Mouse (Mus musculus) retina, postnatal 7 days (tissue): ENCODE results near the gene Rab7.
"Not testable (repeated sequence)": the region's sequence is repeated elsewhere in the genome, so short reads cannot be mapped to it uniquely, and the experiment has no call there.

Source experiments
- DNase-seq: peaks from one replicate; pipeline ENCODE4 v3.0.0-alpha.2; 2012; ENCODE audit warnings: low read depth, low spot score

Rab7 gene

GRCm38 (mm10) chr6:88054081-88054835 is 9.2 kb upstream of the Rab7 start:
- no peak for DNase-seq

GRCm38 (mm10) chr6:88053228-88054080 is 8.4 kb upstream of the Rab7 start:
- DNase-seq, result no peak

GRCm38 (mm10) chr6:88051206-88051605 is 6.1 kb upstream of the Rab7 start:
- DNase-seq, result no peak

GRCm38 (mm10) chr6:88049008-88049407 is 3.9 kb upstream of the Rab7 start:
- no peak for DNase-seq

- no peak for DNase-seq
Observed at GRCm38 (mm10) chr6:88047853-88048252, 2.8 kb upstream of the Rab7 start.

- DNase-seq, result no peak
Observed at GRCm38 (mm10) chr6:88045406-88045766, 316 bp upstream of the Rab7 start.

- DNase-seq, result no peak
Observed at GRCm38 (mm10) chr6:88044234-88044576, 865 bp downstream of the Rab7 start.

- DNase-seq, result no peak
Observed at GRCm38 (mm10) chr6:88042336-88042735, 2.7 kb downstream of the Rab7 start.

GRCm38 (mm10) chr6:88041221-88041620 is 3.8 kb downstream of the Rab7 start:
- no peak for DNase-seq

- no peak for DNase-seq
Observed at GRCm38 (mm10) chr6:88039426-88039825, 5.6 kb downstream of the Rab7 start.

GRCm38 (mm10) chr6:88037471-88038045 is 7.5 kb downstream of the Rab7 start:
- no peak for DNase-seq

- DNase-seq, result no peak
Observed at GRCm38 (mm10) chr6:88033504-88033903, 11.6 kb downstream of the Rab7 start.

- DNase-seq, result no peak
Observed at GRCm38 (mm10) chr6:88030432-88030831, 14.6 kb downstream of the Rab7 start.

- no peak for DNase-seq
Observed at GRCm38 (mm10) chr6:88027390-88027789, 17.7 kb downstream of the Rab7 start.

- no peak for DNase-seq
Observed at GRCm38 (mm10) chr6:88023316-88023890, 21.7 kb downstream of the Rab7 start.

- no peak for DNase-seq
Observed at GRCm38 (mm10) chr6:88019154-88019553, 25.9 kb downstream of the Rab7 start.

- DNase-seq, result no peak
Observed at GRCm38 (mm10) chr6:88017821-88018220, 27.2 kb downstream of the Rab7 start.

GRCm38 (mm10) chr6:88015797-88016196 is 29.3 kb downstream of the Rab7 start:
- no peak for DNase-seq

GRCm38 (mm10) chr6:88013456-88013855 is 31.6 kb downstream of the Rab7 start:
- DNase-seq, result no peak

- no peak for DNase-seq
Observed at GRCm38 (mm10) chr6:88012601-88013000, 32.5 kb downstream of the Rab7 start.

GRCm38 (mm10) chr6:88011106-88011505 is 34.0 kb downstream of the Rab7 start:
- DNase-seq, result not testable (repeated sequence)

GRCm38 (mm10) chr6:88009209-88009608 is 35.9 kb downstream of the Rab7 start:
- no peak for DNase-seq
